Mouse (Mus musculus) gastrocnemius, postnatal 14 days (tissue): ENCODE results near the gene Btbd8. TPM values are rescaled to one million over a fixed set of nuclear protein-coding genes. Genes with fewer than 3 reads are reported as not detected.
A peak's percentile ranks its signal among the peaks of the same experiment; 100 is the strongest.

Experiments used
- DNase-seq: peaks from one replicate; pipeline ENCODE4 v3.0.0; 2021; ENCODE audit warnings: mixed read lengths
- intact Hi-C: fragments of 180-260 bp; cut with DNase I; formaldehyde crosslinking; loops from one replicate; pipeline ENCODE4 v1.15.1; 2025; ENCODE audit warnings: low total_unique reads
- long read RNA-seq, 2 experiments: library from polyadenylated mRNA; stranded (forward); transcript quantifications; one replicate each; pipeline ENCODE4 v2.0.0; 2021
- total RNA-seq, 2 experiments: library from RNA; stranded (reverse); gene quantifications; 2 replicates each; pipeline ENCODE4 v1.2.3; 2021

The Btbd8 gene
- total RNA-seq, result 10 to 100 TPM in 1 of 2 experiments, 1 to 10 TPM in 1; 9.8 to 16.1 TPM
- long read RNA-seq, experiment 1, partial matches to known transcripts, result 1 of 6 reads
- long read RNA-seq, experiment 1, other reads (novel, unspliced or antisense), result 5 of 6 reads
- long read RNA-seq, experiment 2, partial matches to known transcripts, result 4 of 10 reads
- long read RNA-seq, experiment 2, other reads (novel, unspliced or antisense), result 5 of 10 reads

DNA sequence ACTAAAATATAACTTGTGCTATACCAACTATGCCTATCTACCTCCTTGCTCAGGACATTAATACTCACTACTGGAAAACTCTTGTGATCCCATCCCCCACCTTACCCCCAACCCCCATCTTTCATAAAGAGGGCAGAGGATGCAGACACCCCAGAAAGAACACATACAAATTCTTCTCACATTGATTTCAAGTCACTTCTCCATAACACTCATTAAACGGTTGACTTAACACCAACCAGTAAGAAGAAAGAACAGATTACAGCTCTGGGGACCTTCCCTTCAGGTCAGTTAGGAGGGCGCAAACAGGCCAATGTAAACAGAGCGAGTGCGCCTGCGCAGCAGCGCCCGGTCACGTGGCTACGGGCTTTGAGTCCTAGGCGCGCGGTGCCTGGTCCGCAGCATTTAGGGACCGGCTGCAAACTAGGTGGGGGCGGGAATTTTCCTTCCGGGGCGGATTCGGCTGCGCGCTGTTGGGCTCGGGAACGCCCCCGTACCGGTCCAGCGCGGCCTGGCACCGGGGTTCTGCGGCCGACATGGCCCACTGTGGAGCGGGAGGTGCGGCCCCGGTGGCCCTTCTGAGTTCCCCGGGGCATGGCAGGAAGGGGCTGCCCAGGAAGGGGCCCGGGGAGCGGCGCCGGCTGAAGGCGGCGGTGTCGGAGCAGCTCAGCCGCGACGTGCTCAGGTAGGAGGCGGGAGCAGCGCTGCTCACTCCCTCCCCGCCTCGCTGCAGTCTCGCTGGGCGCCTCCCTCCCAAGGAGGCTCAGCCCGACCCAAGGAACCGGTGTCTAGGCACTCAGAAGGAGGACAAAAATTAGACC lies at the start of gene Btbd8:
Gene Btbd8, plus strand, starts transcription at position 534 of the 818 bp plus-strand sequence.
- peak; percentile 94 for DNase-seq
- intact Hi-C loops, result no loop called here

- intact Hi-C loops, result no loop called here
- DNase-seq, result no peak
Observed at GRCm38 (mm10) chr5:107389373-107389772, 48.4 kb upstream of the Btbd8 start.

- DNase-seq, result no peak
- intact Hi-C loops, result no loop called here
Observed at GRCm38 (mm10) chr5:107394437-107394836, 43.4 kb upstream of the Btbd8 start.

DNA sequence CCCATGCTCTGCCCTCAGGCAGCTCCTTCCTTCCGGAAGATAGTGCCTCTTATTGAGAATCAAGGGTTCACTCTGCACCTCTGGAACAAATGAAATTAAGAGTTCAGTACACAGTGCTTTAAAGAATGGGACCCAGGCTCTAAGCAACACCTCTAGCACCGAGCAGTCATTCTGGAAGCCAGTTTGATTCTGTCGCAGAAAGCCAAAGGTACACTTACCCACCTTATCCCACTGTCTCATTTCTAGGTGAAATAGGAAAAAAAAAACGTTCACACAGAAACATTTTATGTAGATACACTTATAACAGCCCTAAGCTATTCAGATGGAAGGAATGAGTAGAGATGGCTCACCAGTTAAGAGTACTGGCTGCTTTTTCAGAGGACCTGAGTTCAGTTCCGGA lies 35.4 kb upstream of the Btbd8 start, which contains the start of gene Ephx4:
Gene Ephx4, plus strand, starts transcription at position 301 of the 400 bp plus-strand sequence.
- intact Hi-C loops, result no loop called here
- no peak for DNase-seq

DNA sequence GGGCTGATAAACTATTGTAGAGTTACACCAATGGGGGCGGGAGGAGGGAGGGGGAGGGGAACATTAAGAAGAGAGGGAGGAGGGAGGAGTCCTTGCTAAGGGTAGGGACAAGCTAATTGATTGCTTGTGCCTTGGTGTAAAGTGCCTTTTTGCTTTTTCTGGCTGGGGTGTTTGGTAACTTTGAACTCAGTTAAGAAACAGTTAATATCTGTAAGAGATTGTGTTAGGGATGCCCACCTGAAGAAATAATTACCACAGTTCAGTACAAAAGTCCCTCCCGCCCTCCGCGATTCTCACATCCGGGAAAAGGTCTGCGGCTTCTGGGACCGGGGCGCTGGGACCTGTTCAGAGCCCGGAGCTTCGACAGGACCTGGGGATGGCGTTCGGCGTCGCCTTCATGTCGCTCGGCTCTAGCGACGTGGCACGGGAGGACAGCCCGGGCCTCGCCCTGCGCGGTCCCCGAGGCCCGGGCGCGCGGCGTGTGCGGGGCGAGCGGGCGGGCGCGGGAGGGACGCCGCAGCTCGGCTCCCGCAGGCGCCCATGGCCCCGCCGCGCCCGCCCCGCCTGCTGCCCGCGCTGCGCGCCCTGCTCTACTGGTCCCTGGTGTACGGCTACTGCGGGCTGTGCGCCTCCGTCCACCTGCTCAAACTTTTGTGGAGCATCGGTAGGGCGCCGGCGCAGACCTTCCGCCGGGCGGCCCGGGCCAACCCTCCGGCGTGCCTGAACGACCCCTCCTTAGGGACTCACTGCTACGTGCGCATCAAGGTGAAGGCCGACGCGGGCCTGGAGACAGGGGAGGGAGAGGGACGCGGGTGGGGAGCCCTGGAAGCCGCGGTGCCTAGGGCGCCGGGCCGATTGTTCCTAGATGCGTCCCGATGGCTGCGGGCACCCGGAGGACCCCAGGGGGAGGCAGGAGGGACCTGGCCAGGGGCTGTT lies 34.5 kb upstream of the Btbd8 start:
- intact Hi-C loops, result no loop called here
- DNase-seq, result peak; percentile 23

DNA sequence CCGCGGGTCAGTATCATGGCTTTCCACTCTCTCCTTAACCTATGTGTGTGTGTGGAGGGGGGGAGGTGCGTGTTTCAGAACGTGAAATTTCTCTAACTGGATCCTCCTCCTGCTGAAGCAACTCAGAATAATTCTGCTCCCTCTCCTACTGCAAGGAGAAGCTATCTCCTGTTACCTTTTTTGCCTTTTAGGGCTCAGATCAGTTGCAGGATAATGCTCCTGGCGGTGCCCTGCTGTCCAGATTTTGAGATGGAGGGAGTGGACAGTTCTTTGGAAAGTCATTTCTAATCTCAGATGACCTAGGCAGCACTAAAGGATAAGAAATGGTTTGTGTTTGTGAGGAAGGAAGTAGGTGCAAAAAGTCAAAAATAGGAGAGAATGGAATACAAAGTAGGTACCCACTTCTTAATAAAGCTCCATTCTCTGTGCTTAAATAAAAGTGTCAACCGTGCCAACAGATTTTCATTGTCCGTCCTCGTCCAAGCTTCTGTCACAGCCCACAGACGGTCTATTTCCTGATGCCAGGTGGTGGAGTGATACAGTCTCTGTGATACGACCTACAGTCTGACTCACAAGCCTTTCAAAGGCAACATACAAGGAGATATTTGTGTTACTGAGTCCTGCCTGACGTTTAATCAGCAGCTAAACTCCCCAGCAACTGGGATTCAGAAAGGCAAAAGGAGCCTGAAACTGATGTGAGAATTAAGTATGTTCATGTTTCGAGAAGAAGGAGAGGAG lies 33.7 kb upstream of the Btbd8 start:
- intact Hi-C loops, result no loop called here
- no peak for DNase-seq

DNA sequence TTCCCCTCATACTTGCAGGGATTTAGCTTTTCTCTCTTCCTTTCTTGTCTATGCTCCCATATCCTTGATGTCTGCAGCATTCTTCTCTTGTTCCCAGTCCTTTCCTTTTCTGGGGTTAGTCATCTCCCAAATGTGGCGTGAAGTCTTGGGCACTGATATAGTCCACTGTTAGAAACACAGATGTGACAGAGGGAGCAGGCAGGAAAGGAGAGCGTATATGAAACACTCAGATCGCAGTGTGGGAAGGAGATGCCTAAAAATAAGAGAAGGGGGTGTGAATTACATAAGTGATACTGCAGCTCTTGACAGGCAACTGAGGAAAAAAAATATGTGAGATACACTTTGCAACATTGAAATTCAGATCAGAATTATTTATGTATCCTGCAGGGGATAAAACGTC lies 32.4 kb upstream of the Btbd8 start:
- intact Hi-C loops, result no loop called here
- DNase-seq, result no peak

GRCm38 (mm10) chr5:107410305-107410704 lies 27.5 kb upstream of the Btbd8 start:
- DNase-seq, result no peak
- intact Hi-C loops, result no loop called here

GRCm38 (mm10) chr5:107411326-107411725 lies 26.5 kb upstream of the Btbd8 start:
- peak; percentile 34 for DNase-seq
- intact Hi-C loops, result no loop called here

- intact Hi-C loops, result no loop called here
- DNase-seq, result no peak
Observed at GRCm38 (mm10) chr5:107412285-107412684, 25.5 kb upstream of the Btbd8 start.

DNA sequence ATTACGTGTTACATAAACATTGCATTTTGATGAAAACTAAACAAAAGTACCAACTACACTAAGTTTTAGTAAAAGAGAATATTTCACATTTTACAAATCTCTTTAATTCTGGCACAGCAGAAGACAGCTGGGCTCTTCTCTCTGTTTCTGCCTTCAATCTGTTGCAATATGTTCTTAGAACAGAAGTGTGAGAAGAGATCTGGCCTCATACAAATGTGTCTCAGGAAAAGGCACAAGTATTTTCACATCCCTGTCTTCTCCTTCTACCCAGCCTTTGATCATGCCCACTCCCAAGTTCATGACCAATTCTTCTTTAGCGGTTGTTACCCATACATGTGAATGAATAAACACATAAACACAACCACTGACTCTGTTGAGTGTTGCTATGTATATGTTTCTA lies 22.7 kb upstream of the Btbd8 start:
- intact Hi-C loops, result no loop called here

GRCm38 (mm10) chr5:107421676-107422075 lies 16.1 kb upstream of the Btbd8 start:
- intact Hi-C loops, result no loop called here
- no peak for DNase-seq

More for the DNA sequence above, 22.7 kb upstream of the Btbd8 start:
- DNase-seq, result no peak

GRCm38 (mm10) chr5:107431249-107431648 lies 6.5 kb upstream of the Btbd8 start, which contains the start of gene Lpcat2b:
TSS of gene Lpcat2b (plus strand) at chr5:107431549.
- no peak for DNase-seq
- intact Hi-C loops, result no loop called here

DNA sequence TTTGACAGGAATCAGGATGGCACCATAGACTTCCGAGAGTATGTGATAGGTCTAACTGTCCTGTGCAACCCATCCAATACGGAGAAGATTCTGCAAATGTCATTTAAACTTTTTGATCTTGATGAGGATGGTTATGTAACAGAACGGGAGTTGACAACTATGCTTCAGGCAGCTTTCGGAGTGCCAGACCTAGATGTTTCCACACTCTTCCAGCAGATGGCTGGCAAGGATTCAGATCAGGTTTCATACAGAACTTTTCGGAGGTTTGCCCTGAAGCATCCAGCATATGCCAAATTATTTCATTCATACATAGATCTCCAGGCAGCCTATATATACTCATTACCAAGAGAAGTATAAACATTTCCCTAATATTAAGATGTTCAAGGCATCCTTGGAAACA lies 3.8 kb upstream of the Btbd8 start:
- DNase-seq, result no peak
- intact Hi-C loops, result no loop called here

GRCm38 (mm10) chr5:107436185-107436584 lies 1.6 kb upstream of the Btbd8 start:
- no peak for DNase-seq
- intact Hi-C loops, result no loop called here

DNA sequence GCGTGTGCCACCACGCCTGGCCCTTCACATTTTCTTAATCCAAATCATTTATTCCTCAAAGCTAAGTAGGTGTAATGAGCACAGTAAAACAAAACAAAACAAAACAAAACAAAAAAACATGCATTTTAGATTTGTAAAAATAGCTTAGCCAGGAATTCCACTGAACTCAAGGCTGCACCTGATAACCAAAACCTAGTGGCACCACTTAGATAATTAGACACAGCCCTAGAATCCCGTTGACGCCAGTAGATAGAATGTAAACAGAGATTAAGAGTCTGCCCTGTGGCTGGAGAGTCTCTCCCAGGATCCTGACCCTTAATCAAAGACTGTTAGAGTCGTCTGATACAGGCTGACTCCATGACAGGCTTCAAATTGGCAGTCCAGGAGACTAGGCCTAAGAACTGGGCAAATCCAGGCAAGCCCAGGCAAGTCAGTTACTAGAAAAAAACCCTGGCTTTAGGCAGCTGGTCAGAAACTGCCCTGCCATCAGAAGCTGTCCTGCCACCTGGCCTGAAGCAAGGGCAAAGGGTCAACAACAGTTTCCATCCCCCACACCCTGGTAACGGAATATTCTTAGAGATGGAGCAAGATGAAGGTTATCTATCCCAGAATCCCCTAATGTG lies 1.1 kb upstream of the Btbd8 start:
- intact Hi-C loops, result no loop called here
- no peak for DNase-seq

GRCm38 (mm10) chr5:107438353-107438752 lies 556 bp downstream of the Btbd8 start:
- intact Hi-C loops, result no loop called here

DNA sequence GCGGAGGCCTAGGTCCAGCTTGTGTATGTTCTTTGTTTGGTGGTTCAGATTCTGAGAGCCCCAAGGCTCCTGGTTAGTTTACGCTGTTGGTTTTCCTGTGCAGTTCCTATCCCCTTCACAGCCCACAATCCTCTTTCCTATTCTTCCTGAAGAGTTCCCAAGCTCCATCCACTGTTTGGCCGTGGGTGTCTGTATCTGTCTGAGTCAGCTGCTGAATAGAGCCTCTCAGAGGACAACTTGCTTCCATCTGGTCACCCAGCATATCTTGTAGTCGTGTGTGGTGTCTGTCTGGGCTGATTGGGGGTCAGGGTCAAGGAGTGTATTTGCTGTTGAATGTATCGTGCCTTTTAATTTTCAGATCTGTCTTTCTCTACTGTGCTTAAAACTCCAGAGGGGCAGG lies 4.1 kb downstream of the Btbd8 start:
- no peak for DNase-seq
- intact Hi-C loops, result no loop called here

More at GRCm38 (mm10) chr5:107438353-107438752, 556 bp downstream of the Btbd8 start:
- no peak for DNase-seq

DNA sequence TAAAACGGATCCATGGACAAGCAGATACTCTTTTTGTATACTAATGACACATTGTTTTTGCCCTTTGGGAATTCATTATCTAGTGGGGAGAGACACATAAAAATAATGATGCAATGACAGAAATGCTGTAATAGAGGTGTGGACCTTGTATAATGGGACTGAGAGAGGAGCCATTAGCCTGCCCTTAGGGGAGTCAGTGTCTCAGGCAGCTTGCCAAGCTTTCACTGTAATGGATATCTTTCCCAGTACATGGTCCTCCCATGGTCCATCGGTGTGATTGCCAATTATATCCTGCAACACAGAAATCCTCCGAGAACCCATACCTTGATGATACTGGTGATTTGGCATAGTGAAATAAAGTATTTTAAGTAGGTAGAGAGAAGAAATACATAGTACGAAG lies 6.5 kb downstream of the Btbd8 start:
- intact Hi-C loops, result no loop called here
- peak; percentile 7 for DNase-seq
